Mouse (Mus musculus): Measurements from ENCODE around the gene C1s1.
"Not testable (repeated sequence)": the region's sequence is repeated elsewhere in the genome, so short reads cannot be mapped to it uniquely, and the experiment has no call there.

C1s1 gene

DNA sequence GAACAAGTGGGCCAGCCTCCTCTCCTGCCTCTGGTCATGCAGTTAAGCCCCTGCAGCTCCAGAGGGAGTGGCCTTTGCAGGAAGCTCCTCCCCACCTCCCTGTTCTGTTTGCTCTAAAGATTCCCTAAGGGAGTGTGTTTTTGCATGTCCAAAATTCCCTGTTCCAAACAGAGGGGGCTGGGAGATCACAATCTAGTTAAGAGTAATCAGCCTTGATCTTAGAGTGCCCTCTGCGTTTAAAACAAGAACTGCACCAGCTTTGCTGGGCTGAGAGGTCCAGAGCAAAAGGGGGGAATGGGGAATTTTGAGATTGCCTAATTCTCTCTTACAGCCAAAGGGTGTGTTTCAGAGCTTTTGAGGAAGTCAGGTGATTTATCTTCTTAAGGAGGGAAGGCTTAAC is at the start of gene C1s1:
TSS of gene C1s1 (minus strand) at position 76 of the 400 bp plus-strand sequence.
- DNase-seq (ENCODE audit: low read depth), result peak; percentile 97

- DNase-seq (ENCODE audit: low read depth), result peak; percentile 60
Observed at GRCm38 (mm10) chr6:124588771-124589170, 46.6 kb upstream of the C1s1 start.

DNA sequence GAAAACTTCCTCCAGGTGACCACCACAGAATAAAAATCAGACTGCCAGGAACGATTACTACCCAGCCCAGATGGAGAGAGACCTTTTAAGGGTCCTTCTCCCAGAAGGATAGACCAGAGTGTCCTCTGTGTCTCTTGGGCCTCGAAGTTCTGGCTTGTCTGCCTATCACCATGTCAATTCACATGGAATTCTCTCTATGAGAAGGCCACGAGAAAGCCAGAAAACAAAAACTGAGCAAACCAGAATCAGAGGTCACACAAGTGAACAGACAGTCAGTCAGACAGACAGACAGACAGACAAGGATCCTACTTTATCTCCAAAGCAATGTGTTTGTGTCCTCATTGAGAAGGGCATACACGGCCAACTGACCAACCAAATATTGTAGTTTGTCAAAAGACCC is 44.1 kb upstream of the C1s1 start:
- no peak for DNase-seq (ENCODE audit: low read depth)

- peak; percentile 19 for DNase-seq (ENCODE audit: low read depth)
Observed at GRCm38 (mm10) chr6:124585761-124586160, 43.6 kb upstream of the C1s1 start.

DNA sequence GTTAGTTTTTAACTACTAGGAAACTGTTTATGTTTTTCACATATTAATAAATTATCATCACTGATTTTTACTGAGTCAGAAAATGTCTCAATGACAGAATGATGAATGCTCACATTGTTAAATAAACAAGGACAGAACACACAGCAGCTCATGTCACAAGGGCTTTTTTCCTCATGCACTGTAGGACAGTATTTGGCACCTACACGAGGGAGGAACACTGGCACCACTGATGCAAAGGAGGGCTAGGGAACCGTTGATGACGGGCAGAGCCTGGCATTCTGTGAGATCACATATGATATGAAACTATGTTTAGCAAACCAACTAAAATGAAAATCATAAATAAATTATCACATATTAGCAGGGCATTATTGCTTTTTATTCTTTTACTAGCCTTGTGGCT is 42.8 kb upstream of the C1s1 start:
- no peak for DNase-seq (ENCODE audit: low read depth)

- peak; percentile 12 for DNase-seq (ENCODE audit: low read depth)
Observed at GRCm38 (mm10) chr6:124582231-124582630, 40.1 kb upstream of the C1s1 start.

DNA sequence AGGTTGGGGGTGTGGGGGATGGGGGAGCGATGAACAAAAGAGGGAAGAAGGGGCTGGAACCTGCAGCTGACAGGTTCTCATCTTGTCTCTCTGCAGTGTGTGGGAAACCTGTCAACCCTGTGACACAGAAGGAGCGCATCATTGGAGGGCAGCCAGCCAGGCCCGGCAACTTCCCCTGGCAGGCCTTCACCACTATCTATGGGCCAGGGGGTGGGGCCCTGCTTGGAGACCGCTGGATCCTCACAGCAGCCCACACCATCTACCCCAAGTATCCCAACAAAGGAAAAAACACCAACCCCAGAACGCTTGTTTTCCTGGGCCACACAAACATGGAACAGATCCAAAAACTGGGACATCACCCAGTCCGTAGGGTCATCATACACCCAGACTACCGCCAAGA is 38.0 kb upstream of the C1s1 start:
- DNase-seq (ENCODE audit: low read depth), result not testable (repeated sequence)

DNA sequence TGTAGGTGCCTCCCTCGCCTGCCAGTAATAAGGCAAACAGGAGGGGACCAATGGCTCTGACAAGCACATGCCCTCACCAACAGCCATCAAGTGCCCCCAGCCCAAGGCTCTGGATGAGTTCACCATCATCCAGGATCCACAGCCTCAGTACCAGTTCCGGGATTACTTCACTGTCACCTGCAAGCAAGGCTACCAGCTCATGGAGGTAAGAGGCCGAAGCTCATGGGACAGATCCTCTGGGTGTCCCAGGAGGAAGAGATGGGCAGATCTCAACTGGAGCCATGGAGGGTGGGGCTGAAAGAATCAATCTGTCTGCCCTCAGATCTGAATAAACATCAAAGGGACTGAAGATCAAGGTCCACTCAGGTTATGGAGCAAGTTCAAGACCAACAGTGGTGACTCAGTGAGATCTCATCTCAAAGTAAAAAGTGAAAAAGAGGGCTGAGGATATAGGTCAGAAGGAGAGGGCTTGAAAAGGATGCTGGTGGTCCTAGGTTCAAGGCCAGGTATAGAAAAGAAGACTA is 33.1 kb upstream of the C1s1 start:
- not testable (repeated sequence) for DNase-seq (ENCODE audit: low read depth)

GRCm38 (mm10) chr6:124570026-124570425 is 27.9 kb upstream of the C1s1 start, which contains the start of gene C1rb:
C1rb (plus strand) TSS chr6:124570294.
- DNase-seq (ENCODE audit: low read depth), result peak; percentile 91

DNA sequence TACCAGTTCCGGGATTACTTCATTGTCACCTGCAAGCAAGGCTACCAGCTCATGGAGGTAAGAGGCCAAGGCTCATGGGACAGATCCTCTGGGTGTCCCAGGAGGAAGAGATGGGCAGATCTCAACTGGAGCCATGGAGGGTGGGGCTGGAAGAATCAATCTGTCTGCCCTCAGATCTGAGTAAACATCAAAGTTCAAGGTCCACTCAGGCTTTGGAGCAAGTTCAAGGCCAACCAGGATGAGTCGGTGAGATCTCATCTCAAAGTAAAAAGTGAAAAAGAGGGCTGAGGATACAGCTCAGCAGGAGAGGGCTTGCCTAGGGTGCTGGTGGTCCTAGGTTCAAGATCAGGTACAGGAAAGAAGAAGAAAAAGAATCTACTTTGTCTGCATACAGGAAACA is 19.5 kb upstream of the C1s1 start:
- DNase-seq (ENCODE audit: low read depth), result not testable (repeated sequence)

DNA sequence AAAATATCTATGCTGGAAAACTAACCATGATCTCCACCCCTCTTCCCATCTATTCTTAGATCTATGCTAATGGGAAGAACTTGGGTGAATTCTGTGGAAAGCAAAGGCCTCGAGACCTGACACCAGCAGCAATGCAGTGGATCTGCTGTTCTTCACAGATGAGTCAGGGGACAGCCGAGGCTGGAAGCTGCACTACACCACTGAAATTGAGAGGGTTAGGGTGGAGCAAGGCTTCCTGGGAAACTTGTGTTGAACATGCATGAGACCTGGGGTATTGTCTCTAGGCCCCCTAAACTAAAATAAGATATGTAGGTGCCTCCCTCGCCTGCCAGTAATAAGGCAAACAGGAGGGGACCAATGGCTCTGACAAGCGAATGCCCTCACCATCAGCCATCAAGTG is 19.0 kb upstream of the C1s1 start:
- DNase-seq (ENCODE audit: low read depth), result not testable (repeated sequence)

DNA sequence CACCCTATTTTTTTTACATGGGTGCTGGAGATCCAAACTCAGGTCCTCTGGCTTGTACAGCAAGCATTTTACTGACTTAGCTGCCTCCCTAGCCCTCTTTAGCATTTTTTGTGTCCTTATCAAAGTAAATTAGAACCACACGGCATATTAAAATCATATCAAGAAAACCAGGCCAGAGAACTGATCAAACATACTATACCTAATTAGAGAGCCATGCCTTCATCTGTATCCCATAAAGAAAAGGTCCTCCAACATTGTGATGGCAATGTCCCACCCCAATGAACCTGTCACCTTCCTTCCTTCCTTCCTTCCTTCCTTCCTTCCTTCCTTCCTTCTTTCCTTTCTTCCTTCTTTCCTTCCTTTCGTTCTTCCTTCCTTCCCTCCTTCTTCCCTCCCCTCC is 13.8 kb upstream of the C1s1 start:
- not testable (repeated sequence) for DNase-seq (ENCODE audit: low read depth)

DNA sequence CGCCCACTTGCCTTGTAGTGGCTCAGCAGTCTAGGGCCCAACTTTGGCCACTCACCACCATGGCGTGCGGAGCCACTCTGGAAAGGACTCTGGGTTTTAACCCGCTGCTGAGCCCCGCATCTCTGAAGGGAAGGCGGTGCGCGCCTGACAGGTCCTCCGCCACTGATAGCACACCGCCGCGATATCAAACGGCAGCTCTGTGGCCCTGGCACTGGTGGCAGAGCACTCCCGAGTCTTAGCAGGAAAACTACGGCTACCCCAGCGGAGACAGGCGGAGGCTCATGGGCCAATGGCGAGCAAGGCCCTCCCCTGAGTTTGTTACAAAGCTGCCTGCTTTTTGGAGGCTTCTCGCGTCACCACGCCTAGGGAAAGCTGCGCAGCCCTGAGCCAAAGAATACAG is 10.6 kb upstream of the C1s1 start:
- DNase-seq (ENCODE audit: low read depth), result no peak

GRCm38 (mm10) chr6:124549023-124549550 is 6.9 kb upstream of the C1s1 start:
- DNase-seq (ENCODE audit: low read depth), result no peak

DNA sequence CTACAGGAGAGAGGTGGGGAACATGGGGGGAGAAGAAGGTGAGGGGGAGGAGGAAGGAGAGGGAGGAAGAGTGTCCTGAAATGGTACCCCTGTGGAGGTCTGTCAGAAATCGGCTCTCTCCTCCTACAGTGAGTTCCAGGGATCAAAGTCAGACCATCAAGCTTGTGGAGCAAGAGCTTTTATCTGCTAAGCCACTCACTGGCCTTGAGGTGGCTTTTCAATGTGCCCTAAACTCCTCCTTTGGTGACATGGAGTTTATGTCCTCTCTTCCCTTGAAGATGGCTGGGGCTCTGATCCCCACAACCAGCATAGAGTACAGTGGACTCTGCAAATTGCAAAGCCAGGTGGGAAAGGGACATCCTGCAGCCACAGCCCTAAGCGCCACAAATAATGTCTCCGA is 5.8 kb upstream of the C1s1 start:
- not testable (repeated sequence) for DNase-seq (ENCODE audit: low read depth)

- DNase-seq (ENCODE audit: low read depth), result peak; percentile 62
Observed at GRCm38 (mm10) chr6:124545425-124545824, 3.3 kb upstream of the C1s1 start.

DNA sequence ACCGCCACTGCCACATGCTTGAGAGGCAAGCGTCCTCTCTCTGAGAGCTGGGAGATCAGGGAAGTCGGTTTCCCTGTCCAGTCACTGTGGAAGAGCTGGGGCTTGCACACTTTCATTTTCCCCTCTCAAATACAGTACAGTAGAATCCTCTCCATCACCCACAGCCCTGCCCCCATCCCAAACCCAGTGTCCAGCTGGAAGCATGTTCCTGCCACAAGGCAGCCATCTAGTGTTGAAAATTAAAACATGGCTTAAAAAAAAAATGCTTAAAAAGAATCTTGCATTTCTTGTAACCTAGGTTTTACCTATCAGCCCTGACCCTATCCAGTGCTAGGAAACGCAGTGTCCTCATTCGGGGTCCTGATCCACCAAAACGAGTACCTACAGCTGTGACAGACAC is 2.3 kb upstream of the C1s1 start:
- peak; percentile 86 for DNase-seq (ENCODE audit: low read depth)

DNA sequence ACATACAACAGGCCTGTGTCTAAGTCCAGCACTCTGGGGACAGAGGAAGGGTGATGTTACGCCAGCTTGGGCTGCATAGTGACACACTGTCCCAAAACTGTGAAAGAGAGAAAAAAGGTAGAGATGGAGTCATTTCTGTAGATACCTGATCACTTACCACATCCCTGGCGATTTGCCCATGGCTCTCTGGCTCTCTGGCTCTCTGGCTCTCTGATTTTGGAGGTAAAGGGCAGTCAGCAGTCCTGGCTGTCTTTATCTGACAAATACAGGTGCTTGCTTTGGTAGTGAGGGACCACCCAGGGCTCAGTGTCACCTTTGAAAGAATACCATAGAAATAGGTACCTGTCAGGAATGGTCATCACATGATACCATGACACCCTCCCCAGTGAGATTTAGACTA is 983 bp downstream of the C1s1 start:
- not testable (repeated sequence) for DNase-seq (ENCODE audit: low read depth)

- not testable (repeated sequence) for DNase-seq (ENCODE audit: low read depth)
Observed at GRCm38 (mm10) chr6:124536125-124536829, 5.9 kb downstream of the C1s1 start.

DNA sequence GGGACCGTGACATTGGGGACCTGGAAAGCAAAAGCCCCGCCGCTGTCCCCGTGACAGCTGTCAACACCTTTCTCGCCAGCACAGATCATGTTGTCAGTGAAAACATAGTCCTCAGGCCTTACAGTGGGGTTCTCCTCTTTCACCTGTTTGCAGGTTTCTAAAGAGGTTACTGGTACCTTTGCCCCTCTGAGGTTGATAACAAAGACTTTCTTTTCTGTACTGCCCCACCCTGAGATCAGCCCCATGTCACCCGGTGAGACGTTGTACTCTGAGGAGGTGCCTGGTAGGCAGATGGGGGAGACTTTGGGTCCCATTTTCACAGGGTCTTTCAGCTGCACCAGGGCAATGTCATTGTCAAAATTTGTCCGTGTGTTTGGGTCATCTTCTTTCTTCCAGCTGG is 11.1 kb downstream of the C1s1 start:
- no peak for DNase-seq (ENCODE audit: low read depth)

DNA sequence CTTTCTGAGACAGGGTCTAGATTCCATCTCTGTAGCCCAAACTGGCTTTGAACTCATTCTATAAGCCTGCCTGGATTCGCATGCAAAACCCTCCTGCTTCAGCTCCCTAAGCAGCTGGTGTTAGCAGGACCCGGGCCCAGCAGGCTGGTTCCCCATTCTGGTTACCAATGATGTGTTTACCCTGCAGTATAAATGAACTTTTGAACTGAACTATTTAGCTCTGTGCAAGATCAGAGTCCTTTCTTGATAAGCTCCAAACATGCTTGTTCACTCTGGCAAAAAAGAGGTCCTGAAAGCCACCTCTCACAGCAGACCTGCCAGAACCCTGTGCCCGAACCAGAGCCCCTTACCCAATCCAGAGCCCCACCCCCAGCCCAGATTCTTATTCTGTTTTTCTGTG is 14.3 kb downstream of the C1s1 start:
- DNase-seq (ENCODE audit: low read depth), result no peak

DNA sequence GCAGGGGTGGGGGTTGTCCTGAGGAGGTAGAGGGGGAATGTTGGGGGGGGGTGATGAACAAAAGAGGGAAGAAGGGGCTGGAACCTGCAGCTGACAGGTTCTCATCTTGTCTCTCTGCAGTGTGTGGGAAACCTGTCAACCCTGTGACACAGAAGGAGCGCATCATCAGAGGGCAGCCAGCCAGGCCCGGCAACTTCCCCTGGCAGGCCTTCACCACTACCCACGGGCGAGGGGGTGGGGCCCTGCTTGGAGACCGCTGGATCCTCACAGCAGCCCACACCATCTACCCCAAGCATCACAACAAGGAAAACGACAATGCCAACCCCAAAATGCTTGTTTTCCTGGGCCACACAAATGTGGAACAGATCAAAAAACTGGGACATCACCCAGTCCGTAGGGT is 20.1 kb downstream of the C1s1 start:
- DNase-seq (ENCODE audit: low read depth), result peak; percentile 47

DNA sequence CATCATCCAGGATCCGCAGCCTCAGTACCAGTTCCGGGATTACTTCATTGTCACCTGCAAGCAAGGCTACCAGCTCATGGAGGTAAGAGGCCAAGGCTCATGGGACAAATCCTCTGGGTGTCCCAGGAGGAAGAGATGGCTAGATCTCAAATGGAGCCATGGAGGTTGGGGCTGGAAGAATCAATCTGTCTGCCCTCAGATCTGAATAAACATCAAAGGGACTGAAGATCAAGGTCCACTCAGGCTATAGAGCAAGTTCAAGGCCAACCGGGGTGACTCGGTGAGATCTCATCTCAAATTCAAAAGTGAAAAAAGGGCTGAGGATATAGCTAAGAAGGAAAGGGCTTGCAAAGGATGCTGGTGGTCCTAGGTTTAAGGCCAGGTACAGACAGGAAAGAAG is 24.4 kb downstream of the C1s1 start:
- DNase-seq (ENCODE audit: low read depth), result not testable (repeated sequence)

- DNase-seq (ENCODE audit: low read depth), result peak; percentile 92
Observed at GRCm38 (mm10) chr6:124512355-124512836, 29.8 kb downstream of the C1s1 start, which contains the start of gene C1ra. C1ra (plus strand) TSS chr6:124512405.

Measured in NIH3T3 (cell line).